Mouse (Mus musculus): ENCODE results near the gene Slc16a14. TPM values are rescaled to one million over a fixed set of nuclear protein-coding genes. Genes with fewer than 3 reads are reported as not detected.
A peak's percentile ranks its signal among the peaks of the same experiment; 100 is the strongest.
"Not testable (repeated sequence)": the region's sequence is repeated elsewhere in the genome, so short reads cannot be mapped to it uniquely, and the experiment has no call there.

Gene Slc16a14
- 0.20 and 0.42 TPM in 2 replicates for polyA plus RNA-seq (2014; fragmentation: Nextera tagmentation; extraction: Ambion mirVana)

DNA sequence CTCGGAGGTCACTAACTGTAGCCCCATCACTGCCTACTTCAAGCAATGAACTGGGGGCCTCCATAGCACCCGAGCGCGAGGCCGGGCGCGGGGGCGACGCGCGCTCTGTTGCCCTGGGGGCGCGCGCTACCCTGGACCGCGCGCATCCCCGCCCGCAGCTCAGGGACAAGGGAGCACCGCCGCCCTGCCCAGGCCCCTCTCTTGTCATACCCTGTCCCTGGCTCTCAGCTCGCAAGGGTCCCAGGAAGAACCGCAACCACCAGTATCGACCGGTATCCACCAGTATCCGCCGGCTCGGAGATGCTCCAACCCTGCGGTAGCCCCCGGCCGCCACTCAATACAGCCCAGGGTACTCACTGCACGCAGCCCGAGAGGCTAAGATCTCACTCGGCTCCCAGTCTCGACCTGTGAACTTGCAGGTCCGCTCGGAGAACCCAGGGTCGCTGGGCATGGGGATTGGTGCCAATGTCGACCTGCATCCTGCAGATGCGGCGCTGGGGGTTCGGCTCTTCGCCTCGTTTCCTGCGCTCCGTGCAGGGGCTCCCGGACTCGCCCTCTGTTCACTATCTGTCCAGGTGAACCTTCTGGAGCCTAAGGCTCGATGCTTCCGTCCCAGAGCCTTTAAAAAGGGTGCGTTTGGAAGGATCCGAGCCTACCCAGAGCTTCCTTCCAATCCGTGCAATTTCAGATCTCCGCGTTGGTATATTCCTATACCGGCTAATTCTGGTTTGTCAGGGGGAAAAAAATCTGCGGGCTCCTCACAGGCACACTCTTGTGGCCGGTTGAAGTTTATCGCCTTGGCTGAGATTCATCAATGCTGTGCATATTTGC is at the start of gene Slc16a14:
Gene Slc16a14 (minus strand): TSS at position 632 of the 831 bp plus-strand sequence.
- Histone ChIP-seq H3K4me3 (ENCODE audit: low read depth, low read length) (peak within 1 kb of the TSS; percentile 50), H3K9ac (replicated peaks; ENCODE audit: low read depth, low read length) (peak within 1 kb of the TSS; percentile 15; the same call in 1 of the 2 replicates), H3K27me3 (ENCODE audit: control insufficient read depth, insufficient read depth, low read length) (0 out of 2 replicates have a peak, but pooled peaks cover 5% of the 10 kb centered on the region), H3K4me1 (ENCODE audit: control insufficient read depth, insufficient read depth, low read length) (no peaks in the 10 kb centered on the region), H3K36me3 (ENCODE audit: control insufficient read depth, insufficient read depth, low read length) (no peaks in the 10 kb centered on the region), H3K9me3 (ENCODE audit: control insufficient read depth, low read depth, low read length) (no peaks in the 10 kb centered on the region), H3K27ac (ENCODE audit: low read length) (no peak within 1 kb of the TSS), H3K4me2 (replicated peaks; ENCODE audit: low read depth, low read length) (peak within 1 kb of the TSS; percentile 73)
- WGBS, result under 1% methylated on average over 58 of the region's 59 CpGs
- peak; percentile 66 for ATAC-seq (ENCODE audit: insufficient number of reproducible peaks, insufficient read depth, low FRiP score, low read depth)

DNA sequence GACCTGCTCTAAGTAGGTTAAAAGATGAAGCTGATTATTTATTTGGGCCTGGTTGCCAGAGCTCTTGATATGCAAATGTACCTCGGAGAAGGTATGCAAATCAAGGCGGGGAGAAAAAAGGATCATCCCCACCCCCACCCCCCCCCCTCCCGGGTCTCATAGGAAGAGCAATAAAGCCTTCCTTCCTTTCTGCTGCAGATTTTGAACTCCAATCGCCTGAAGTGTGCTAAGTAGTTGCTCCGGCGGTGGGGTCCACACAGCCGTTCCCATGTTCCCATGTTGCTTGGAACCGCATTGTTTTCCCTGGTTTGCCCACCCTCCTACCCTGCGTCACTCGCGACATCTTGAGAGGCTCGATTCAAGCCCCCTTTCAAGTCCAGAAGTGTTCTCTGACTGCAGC is 26.8 kb upstream of the Slc16a14 start:
- not testable (repeated sequence) for H3K27ac ChIP-seq (ENCODE audit: low read length); H3K9me3 ChIP-seq (ENCODE audit: control insufficient read depth, low read depth, low read length); ATAC-seq (ENCODE audit: insufficient number of reproducible peaks, insufficient read depth, low FRiP score, low read depth); H3K27me3 ChIP-seq (ENCODE audit: control insufficient read depth, insufficient read depth, low read length); H3K4me3 ChIP-seq (ENCODE audit: low read depth, low read length); H3K4me1 ChIP-seq (ENCODE audit: control insufficient read depth, insufficient read depth, low read length); H3K4me2 ChIP-seq (replicated peaks; ENCODE audit: low read depth, low read length); H3K9ac ChIP-seq (replicated peaks; ENCODE audit: low read depth, low read length); H3K36me3 ChIP-seq (ENCODE audit: control insufficient read depth, insufficient read depth, low read length)
- WGBS, result 8% methylated on average over 12 of the region's 12 CpGs

DNA sequence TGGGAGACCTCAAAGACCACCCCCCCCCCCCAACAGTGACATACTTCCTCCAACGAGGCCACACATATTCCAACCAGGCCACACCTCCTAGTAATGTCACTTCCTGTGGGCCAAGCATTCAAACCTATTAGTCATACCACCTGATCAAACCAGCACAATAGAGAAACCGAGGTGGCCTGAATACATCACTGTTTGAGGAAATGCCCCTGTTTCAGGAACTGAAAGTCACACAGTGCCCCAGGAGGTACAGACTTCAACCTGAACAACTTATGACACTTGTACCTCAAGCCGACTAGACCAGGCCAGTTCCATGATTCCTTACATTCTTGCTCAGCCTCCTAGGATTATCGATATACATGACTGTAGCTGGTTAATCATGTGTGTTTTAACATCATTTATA is 22.8 kb upstream of the Slc16a14 start:
- not testable (repeated sequence) for ATAC-seq (ENCODE audit: insufficient number of reproducible peaks, insufficient read depth, low FRiP score, low read depth); H3K36me3 ChIP-seq (ENCODE audit: control insufficient read depth, insufficient read depth, low read length); H3K4me2 ChIP-seq (replicated peaks; ENCODE audit: low read depth, low read length); H3K4me1 ChIP-seq (ENCODE audit: control insufficient read depth, insufficient read depth, low read length); H3K9ac ChIP-seq (replicated peaks; ENCODE audit: low read depth, low read length); H3K4me3 ChIP-seq (ENCODE audit: low read depth, low read length); H3K27ac ChIP-seq (ENCODE audit: low read length); H3K27me3 ChIP-seq (ENCODE audit: control insufficient read depth, insufficient read depth, low read length); H3K9me3 ChIP-seq (ENCODE audit: control insufficient read depth, low read depth, low read length)
- 79% methylated on average over 4 of the region's 4 CpGs for WGBS

DNA sequence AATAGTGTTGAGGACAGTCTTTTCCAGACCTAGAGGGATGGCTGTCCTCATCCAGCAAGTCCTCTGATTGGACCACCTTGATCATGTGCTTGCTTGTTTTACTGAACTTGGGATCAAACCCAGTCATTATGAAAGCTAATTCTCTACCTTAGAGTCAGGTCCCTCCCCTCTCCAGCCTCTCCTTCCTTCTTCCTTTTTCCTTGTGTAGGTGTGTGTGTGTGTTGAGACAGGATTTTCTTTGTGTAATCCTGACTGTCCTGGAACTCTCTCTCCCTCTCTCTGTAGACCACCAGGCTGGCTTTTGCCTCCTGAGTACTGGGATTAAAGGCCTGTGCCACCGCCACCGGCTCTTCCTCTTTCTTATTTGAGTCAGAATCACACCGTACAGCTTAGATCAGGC is 21.8 kb upstream of the Slc16a14 start:
- H3K4me2 ChIP-seq (replicated peaks; ENCODE audit: low read depth, low read length); H3K27ac ChIP-seq (ENCODE audit: low read length); H3K36me3 ChIP-seq (ENCODE audit: control insufficient read depth, insufficient read depth, low read length); H3K27me3 ChIP-seq (ENCODE audit: control insufficient read depth, insufficient read depth, low read length); H3K4me3 ChIP-seq (ENCODE audit: low read depth, low read length); H3K9me3 ChIP-seq (ENCODE audit: control insufficient read depth, low read depth, low read length); ATAC-seq (ENCODE audit: insufficient number of reproducible peaks, insufficient read depth, low FRiP score, low read depth); H3K4me1 ChIP-seq (ENCODE audit: control insufficient read depth, insufficient read depth, low read length); H3K9ac ChIP-seq (replicated peaks; ENCODE audit: low read depth, low read length): not testable (repeated sequence)
- WGBS, result 94% methylated on average over 3 of the region's 3 CpGs

DNA sequence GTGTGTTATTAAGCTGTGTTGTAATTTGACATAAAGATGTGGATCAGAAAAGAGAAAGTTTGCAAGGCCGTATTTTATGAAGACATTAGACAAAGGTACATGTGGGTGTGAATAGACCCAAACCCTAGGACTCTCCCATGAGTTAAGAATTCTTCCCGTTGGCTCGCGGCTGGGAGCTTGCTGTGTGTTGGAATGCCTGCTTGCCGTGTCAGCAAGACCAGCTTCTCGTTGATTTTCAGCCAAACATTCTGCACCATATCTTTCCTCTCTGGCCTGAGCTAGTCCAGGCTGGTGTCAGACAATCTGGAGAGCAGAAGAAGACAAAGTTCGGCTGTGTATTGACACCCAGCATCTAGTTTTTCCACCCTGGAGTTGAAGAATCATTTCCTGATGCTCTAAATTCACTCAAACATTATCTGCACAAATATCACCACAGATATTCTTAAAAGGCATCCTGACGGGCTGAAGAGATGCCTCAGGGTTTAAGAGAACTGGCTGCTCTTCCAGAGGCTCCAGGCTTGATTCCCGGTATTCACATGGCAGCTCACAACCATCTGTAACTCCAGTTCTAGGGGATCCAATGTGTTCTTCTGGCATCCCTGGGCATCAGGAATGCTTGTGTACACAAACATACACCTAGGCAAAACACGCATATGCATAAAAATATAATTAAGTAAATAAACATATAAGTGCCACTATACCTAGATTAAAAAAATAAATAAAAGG is 17.7 kb upstream of the Slc16a14 start:
- WGBS, result 68% methylated on average over 10 of the region's 10 CpGs
- H3K36me3 ChIP-seq (ENCODE audit: control insufficient read depth, insufficient read depth, low read length), result no peaks in the 10 kb centered on the region
- no peak overlapping the region for H3K9ac ChIP-seq (replicated peaks; ENCODE audit: low read depth, low read length)
- H3K4me3 ChIP-seq (ENCODE audit: low read depth, low read length), result no peak overlapping the region
- H3K27ac ChIP-seq (ENCODE audit: low read length), result no peak overlapping the region
- H3K4me1 ChIP-seq (ENCODE audit: control insufficient read depth, insufficient read depth, low read length), result no peaks in the 10 kb centered on the region
- H3K9me3 ChIP-seq (ENCODE audit: control insufficient read depth, low read depth, low read length), result no peaks in the 10 kb centered on the region
- ATAC-seq (ENCODE audit: insufficient number of reproducible peaks, insufficient read depth, low FRiP score, low read depth), result no peak
- no peaks in the 10 kb centered on the region for H3K27me3 ChIP-seq (ENCODE audit: control insufficient read depth, insufficient read depth, low read length)
- no peak overlapping the region for H3K4me2 ChIP-seq (replicated peaks; ENCODE audit: low read depth, low read length)

DNA sequence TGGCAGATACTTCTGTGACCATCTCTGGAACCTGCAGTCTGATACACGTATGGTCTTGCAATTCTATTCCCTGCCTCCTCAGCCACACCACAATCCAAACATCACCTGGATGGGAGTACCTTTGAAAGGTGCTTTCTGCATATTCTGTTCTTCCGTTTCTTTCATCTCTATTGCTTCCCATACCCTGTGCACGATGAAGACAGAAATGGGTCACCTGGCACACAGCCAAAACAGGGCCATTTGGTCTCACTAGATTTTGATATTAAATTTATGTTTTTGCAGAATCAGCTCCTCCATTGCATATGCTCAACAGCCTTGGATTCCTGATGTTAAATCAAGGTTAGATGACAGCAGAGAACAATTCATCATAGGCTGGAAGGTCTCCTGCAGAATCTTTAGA is 16.6 kb upstream of the Slc16a14 start:
- Histone ChIP-seq H3K27me3 (ENCODE audit: control insufficient read depth, insufficient read depth, low read length) (no peaks in the 10 kb centered on the region), H3K9me3 (ENCODE audit: control insufficient read depth, low read depth, low read length) (no peaks in the 10 kb centered on the region), H3K4me3 (ENCODE audit: low read depth, low read length) (no peak overlapping the region), H3K27ac (ENCODE audit: low read length) (no peak overlapping the region), H3K4me2 (replicated peaks; ENCODE audit: low read depth, low read length) (no peak overlapping the region), H3K36me3 (ENCODE audit: control insufficient read depth, insufficient read depth, low read length) (no peaks in the 10 kb centered on the region), H3K4me1 (ENCODE audit: control insufficient read depth, insufficient read depth, low read length) (no peaks in the 10 kb centered on the region), H3K9ac (replicated peaks; ENCODE audit: low read depth, low read length) (no peak overlapping the region)
- ATAC-seq (ENCODE audit: insufficient number of reproducible peaks, insufficient read depth, low FRiP score, low read depth), result no peak
- WGBS, result 84% methylated on average over 3 of the region's 3 CpGs

DNA sequence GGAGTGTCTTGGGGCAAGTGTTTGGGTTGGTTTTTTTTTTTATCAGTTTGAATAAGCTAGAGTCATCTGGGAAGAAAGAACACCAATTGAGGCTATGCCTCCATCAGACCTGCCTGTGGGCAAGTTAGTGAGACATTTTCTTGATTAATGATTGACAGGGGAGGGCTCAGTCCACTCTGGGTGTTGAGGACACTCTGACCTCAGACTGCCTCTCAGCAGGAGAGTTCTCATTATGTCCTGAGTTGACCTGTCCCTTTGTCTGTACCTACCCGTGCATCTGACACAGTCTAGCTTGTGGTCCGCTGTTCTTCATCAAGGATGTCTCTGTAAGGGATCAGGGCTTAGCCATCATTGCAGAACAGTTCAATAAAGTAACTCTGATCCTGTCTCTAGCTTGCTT is 12.5 kb upstream of the Slc16a14 start:
- H3K4me2 ChIP-seq (replicated peaks; ENCODE audit: low read depth, low read length), result no peak overlapping the region
- H3K4me3 ChIP-seq (ENCODE audit: low read depth, low read length), result no peak overlapping the region
- H3K27me3 ChIP-seq (ENCODE audit: control insufficient read depth, insufficient read depth, low read length), result no peaks in the 10 kb centered on the region
- no peak overlapping the region for H3K9ac ChIP-seq (replicated peaks; ENCODE audit: low read depth, low read length)
- H3K4me1 ChIP-seq (ENCODE audit: control insufficient read depth, insufficient read depth, low read length), result no peaks in the 10 kb centered on the region
- no peaks in the 10 kb centered on the region for H3K36me3 ChIP-seq (ENCODE audit: control insufficient read depth, insufficient read depth, low read length)
- WGBS, result 75% methylated on average over 2 of the region's 2 CpGs
- no peak for ATAC-seq (ENCODE audit: insufficient number of reproducible peaks, insufficient read depth, low FRiP score, low read depth)
- no peak overlapping the region for H3K27ac ChIP-seq (ENCODE audit: low read length)
- H3K9me3 ChIP-seq (ENCODE audit: control insufficient read depth, low read depth, low read length), result no peaks in the 10 kb centered on the region

DNA sequence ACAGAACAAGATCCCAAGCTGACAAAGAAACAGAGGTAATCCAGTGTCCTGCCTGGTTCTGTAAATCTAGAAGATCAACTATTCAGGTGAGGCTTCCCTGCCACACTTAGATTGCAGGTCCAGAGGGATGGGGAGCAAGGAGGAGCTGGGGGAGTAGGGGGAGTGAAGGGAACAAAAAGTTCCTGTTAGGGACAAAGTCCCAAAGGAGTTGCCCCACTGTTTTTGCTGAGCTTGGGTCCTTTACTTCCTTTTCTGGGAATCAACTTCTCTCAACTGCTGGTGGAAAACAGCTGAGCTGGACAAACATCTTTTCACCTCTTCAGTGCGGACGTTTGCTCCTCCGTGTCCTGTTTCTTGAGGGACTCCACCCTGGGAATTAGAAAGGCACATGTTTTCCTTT is 11.0 kb upstream of the Slc16a14 start:
- 72% methylated on average over 3 of the region's 3 CpGs for WGBS
- H3K4me2 ChIP-seq (replicated peaks; ENCODE audit: low read depth, low read length), result no peak overlapping the region
- H3K9ac ChIP-seq (replicated peaks; ENCODE audit: low read depth, low read length), result no peak overlapping the region
- no peaks in the 10 kb centered on the region for H3K27me3 ChIP-seq (ENCODE audit: control insufficient read depth, insufficient read depth, low read length)
- H3K27ac ChIP-seq (ENCODE audit: low read length), result no peak overlapping the region
- H3K36me3 ChIP-seq (ENCODE audit: control insufficient read depth, insufficient read depth, low read length), result no peaks in the 10 kb centered on the region
- no peak overlapping the region for H3K4me3 ChIP-seq (ENCODE audit: low read depth, low read length)
- no peaks in the 10 kb centered on the region for H3K4me1 ChIP-seq (ENCODE audit: control insufficient read depth, insufficient read depth, low read length)
- H3K9me3 ChIP-seq (ENCODE audit: control insufficient read depth, low read depth, low read length), result no peaks in the 10 kb centered on the region
- no peak for ATAC-seq (ENCODE audit: insufficient number of reproducible peaks, insufficient read depth, low FRiP score, low read depth)
